Mouse (Mus musculus): ENCODE results near the gene Bank1. TPM values are rescaled to one million over a fixed set of nuclear protein-coding genes. Genes with fewer than 3 reads are reported as not detected.

Bank1 gene
- polyA plus RNA-seq (2012), result not detected in 2 replicates

DNA sequence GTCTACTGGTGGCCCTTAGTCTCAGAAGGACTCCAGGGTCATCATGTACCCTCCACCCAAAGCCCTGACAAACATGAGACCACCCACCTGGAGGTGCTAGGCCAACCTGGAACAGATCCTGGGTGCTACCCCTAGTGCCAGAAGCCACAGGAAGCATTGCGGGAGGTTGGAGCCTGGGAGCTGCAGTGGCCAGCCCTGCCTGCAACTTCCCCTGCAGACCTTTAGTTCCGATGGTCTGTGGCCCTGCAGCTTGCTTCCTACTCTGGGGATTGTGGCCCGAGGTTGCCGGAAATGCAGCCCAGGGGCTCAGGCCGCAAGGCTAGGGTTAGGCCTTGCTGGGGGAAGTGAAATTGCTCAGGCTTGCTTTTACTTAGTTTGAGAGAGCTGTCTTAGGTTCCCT is at the start of gene Bank1:
TSS of gene Bank1 (minus strand) at position 284 of the 400 bp plus-strand sequence.
- TF ChIP-seq GATA1 (IDR thresholded peaks at IDR 0.05; ENCODE audit: low read length), result no peak

DNA sequence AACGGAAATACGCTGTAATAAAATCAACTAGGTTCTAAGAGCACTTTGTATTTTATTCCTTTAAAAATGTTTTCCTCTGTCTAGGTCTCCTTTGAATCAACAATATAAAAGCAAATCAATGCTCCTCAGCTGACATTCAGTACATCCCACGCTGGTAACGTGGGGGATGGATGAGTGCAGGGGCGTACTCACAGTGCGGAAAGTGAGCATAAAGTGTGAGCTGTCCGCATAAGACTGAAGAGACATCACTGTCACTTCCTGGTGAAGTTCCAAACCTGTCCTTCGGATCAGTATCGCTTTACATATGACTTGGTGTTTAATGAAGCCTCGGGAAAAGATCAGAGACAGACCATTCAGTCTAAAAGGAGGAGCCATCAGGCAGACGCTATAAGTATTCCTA is 44.0 kb upstream of the Bank1 start:
- no peak for TF ChIP-seq GATA1 (IDR thresholded peaks at IDR 0.05; ENCODE audit: low read length)

DNA sequence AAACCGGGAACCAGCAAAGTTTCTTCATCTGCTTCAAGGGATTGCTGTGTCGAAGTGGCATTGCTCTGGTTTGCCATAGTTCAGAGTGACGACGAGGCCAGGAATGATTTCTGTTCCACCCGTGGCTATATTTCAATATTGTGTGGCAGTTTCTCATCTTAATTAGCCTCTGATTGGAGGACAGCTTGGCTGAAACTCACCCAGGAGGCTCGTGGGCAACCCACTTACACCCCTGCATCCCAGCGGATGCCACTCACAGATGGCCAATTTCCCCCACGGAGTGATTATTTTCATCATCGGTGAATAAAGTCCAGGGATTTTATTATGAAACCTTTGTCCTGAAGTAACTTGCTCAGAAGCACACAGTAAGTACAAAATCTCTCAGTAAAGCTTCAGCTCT is 43.6 kb upstream of the Bank1 start:
- no peak for TF ChIP-seq GATA1 (IDR thresholded peaks at IDR 0.05; ENCODE audit: low read length)

DNA sequence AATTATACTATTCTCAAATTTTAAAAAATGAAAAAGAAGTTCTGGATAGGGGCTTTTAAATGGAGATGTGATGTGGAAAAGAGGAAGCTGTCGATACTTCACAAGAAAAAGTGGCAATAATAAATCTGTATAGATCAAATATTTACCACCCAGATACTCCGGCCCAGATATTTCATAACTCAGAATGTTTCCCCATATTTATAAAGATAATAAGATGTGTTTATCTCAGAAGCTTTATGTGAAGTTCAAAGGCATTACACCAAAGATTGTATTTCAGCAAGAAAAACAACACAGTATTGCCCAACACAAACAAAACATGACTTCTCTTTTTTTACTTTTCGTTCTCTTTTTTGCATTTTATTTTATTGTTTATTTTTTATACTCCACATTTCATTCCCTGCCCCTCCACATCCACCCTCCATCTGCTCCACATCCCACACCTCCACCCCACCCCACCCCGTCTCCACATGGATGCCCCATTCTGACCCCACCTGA is 42.7 kb upstream of the Bank1 start:
- no peak for TF ChIP-seq GATA1 (IDR thresholded peaks at IDR 0.05; ENCODE audit: low read length)

DNA sequence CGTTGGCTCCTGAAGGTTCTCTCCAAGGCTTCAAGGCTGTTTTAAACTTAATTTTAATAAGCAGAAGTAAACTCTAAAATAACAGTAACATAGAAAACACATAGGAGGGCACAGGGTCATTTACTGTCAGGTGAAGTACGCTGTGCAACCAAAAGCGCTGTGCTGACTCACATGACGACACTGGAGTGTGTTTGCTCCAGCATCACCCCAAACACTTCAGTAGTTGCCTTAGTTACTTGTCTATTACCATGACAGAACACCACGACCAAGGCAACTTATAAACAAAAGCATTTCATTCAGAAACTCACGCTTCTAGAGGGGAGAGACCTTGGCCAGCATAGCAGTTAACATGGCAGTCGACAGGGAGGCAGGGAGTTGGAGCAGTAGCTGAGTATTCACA is 23.8 kb upstream of the Bank1 start:
- no peak for TF ChIP-seq GATA1 (IDR thresholded peaks at IDR 0.05; ENCODE audit: low read length)

DNA sequence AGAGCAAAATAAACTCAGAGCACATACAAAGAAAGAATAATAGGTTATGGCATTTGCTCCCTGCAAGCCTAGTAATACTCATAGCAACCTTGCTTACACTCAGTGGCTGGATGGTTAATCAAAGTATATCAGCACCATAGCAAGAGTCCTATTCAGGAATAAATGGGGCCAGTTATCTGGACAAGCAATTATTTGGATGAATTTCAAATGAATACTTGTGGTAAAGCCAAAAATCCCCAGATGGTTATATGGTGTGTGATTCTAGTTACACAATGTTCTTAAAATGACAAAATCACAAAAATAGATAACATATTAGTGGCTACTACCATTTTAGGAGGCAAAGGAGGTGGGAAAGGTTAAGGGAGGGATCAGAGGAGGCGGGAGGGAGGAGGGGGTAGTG is 22.7 kb upstream of the Bank1 start:
- TF ChIP-seq GATA1 (IDR thresholded peaks at IDR 0.05; ENCODE audit: low read length), result no peak

DNA sequence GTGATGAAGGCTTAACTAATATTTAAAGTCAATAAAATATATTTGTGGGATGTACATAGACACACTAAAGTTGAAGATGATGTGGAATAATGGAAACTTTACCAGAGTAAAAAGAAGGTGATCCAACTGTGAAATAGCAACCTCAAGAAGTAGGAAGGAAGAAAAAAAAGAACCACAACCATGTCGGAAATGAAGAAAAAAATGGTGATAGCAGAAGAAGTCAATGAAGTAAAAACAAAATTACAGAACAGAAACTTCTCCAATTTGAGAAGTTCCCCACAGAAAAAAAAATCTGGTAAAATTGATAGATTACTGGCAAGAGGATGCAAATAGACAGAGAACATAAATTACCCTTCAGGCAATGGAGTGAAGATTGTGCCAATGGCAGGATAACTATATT is 21.4 kb upstream of the Bank1 start:
- TF ChIP-seq GATA1 (IDR thresholded peaks at IDR 0.05; ENCODE audit: low read length), result no peak

DNA sequence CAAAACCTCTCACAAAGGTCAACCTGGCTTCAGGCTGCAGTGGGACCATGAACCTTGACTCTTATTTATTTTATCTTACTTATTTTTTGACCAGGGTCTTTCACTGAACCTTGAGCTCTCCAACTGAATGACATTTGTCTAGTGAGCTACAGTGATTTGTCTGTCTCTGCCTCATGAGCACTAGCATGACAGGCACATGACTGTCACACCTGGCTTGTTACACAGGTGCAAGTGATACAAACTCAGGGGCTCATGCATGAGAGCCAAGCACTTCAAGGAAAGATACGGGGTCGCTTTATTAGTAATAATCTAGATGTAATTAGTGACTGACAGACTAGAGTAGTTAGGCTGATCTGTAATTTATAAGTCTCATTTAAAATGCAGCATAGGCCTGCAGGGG is 16.0 kb upstream of the Bank1 start:
- TF ChIP-seq GATA1 (IDR thresholded peaks at IDR 0.05; ENCODE audit: low read length), result no peak

DNA sequence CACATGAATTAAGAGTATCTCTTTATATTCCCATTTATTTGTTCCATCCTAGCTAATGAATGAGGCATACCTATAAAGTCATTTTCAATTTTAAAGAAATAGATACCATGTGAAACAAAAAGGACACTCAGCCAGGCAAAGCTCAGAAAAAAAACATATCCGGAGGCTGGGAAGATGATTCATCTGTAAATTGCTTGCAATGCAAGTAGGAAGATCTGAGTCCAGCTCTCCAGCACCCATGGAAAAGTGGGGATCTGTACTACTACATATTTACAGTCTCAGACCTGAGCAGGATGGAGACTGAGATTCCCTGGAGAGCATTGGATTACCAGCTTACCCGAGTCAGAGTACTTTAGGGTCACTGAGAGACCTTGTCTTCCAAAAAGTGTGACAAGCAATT is 14.0 kb upstream of the Bank1 start:
- TF ChIP-seq GATA1 (IDR thresholded peaks at IDR 0.05; ENCODE audit: low read length), result no peak

DNA sequence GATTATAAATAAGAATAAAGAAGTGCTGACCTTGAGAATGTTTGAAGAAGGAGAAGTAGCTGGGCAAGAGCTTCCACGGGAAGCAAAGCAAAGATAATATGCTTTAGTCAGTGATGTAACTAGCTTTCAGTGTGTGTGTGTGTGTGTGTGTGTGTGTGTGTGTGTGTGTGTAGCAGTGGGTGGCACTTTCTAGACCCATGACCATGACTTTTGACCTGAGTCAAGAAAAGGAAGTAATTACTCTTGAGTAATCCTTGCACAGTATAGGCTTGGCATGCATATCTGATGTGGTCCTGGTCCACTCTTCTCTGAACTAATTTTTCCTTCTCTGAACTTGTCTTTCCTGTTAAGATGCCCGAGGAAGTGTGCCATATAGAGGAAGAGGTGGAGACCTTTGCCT is 5.3 kb upstream of the Bank1 start:
- TF ChIP-seq GATA1 (IDR thresholded peaks at IDR 0.05; ENCODE audit: low read length), result no peak

DNA sequence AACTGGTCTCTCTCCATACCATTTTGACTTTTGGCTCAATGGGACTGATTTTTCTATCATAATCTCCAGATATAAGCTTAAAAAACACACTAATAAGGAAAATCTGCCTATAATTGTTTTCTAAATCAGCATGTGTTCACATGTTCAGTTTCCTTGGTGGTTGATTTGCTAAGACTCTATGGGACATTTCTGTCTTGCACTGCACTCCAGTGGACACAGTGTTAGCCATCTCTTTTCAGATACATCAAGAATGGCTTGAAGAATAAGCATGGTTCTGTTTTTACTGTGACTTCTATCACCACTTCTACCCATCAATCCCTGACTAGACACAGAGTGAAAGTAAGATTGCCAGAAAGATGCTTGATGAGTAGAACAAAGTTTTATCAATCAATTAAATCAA is 4.2 kb upstream of the Bank1 start:
- TF ChIP-seq GATA1 (IDR thresholded peaks at IDR 0.05; ENCODE audit: low read length), result no peak

DNA sequence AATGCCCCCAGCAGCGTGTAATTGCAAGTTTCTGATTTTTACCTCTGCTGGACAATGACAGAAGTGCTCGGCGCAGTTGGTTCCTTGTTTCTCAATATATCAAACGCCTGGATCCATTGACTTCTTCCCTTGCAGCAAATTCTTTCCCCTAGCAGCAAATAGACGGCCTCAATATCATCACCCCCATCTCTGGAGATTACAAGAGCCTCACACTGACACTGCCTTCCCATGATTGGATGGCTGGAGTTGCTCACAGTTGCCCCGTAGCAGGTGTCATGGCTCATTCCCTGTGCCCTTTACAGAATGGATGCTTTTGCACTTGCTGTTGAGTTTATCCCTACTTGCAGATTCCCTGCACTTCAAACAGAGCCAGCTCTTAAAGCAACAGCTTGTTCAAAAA is 3.3 kb upstream of the Bank1 start:
- TF ChIP-seq GATA1 (IDR thresholded peaks at IDR 0.05; ENCODE audit: low read length), result no peak

DNA sequence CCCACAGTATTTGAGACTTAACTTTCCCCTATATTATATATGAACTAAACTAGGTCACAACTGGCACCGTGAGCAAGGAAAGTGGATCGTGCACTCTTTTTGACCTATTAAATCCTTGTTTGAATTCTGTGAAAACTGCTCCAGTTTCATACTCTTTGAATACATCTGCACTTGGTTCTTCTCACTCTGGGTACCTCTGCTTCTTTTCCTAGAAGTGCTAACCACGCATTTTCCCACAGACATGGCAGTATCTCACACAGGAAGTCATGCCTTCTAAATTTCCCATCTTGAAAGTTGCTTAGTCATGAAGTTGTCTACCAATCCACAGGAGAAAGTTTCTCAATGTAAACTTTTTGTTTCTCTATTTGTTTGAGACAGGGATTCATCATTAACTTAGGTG is 3.9 kb downstream of the Bank1 start:
- no peak for TF ChIP-seq GATA1 (IDR thresholded peaks at IDR 0.05; ENCODE audit: low read length)

DNA sequence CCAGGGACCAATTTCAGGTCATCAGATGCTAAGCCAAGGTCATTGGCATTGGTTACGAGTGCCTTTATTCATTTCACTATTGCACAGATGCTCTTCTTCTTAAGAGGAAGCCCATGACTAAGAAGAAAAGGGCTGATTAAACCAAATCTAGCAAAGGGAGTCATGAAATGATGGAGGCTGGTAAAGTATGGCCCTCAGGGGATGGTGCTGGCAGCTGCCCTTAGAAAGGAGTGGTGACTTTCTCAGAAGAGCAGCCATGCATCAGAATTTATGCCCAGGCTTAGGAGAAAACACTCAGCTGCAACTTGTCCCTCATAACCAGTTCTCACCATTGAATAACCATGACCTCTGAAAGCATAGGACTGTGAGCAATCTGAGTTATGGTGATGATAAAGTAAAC is 17.4 kb downstream of the Bank1 start:
- TF ChIP-seq GATA1 (IDR thresholded peaks at IDR 0.05; ENCODE audit: low read length), result no peak

DNA sequence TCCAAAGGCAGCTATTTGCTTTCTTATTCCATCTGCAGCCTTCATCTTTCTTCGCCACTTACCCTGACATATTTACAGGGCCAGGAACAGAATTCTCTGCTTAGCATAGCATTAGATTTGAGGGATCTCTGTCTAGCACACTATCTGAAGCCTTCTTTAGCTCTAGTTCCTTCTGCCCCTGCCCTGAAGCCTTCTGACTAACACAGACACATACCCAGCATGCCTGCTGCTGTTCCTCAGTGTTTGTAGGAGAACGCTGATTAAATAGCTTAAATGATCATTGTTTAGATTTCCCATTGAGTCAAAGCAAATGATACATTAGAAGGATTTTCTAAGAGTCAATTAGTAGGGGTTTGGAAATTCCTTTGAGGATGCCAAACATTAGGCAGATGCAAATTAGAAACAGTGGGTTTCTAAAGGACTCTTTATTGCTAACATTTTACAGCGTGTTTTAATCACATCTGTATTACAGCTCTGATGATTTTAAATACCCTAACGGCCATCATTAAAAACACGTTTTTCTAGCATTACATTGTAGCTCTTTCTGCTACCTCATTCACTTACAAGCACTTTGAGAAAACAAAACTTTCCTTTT is 19.2 kb downstream of the Bank1 start:
- no peak for TF ChIP-seq GATA1 (IDR thresholded peaks at IDR 0.05; ENCODE audit: low read length)

DNA sequence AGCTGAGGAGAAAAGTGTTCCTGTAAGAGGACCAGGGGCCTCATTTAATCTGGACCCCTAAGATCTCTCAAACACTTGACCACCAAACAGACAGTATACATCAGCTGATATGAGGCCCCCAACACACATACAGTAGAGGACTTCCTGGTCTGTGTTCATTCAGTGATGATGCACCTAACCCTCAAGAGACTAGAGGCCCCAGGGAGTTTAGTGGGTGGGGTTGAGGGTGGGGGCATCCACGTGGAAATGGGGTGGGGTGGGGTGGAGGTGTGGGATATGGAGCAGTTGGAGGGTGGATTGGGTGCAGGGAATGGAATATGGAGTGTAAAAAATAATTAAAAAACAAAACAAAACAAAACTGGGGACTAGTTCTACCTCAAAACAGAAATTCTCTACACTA is 23.3 kb downstream of the Bank1 start:
- no peak for TF ChIP-seq GATA1 (IDR thresholded peaks at IDR 0.05; ENCODE audit: low read length)

DNA sequence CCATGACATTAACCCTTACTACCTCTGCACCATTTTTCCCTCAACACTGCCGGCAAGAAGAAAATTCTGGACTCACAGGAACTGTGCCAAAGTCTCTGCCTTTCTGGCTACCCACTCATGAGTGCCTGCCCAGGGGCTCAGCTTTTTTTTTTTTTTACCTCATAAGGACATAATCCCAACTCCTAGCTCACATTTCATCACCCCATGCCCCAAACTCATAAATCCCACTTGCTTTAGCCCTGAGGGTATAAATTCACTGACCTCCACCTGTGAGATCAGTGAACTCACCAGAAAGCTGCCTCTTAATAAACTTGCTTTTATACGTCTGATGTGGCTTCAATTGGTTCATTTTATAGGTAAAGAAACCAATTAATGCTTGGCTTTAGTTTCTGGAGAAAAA is 28.5 kb downstream of the Bank1 start:
- TF ChIP-seq GATA1 (IDR thresholded peaks at IDR 0.05; ENCODE audit: low read length), result no peak

DNA sequence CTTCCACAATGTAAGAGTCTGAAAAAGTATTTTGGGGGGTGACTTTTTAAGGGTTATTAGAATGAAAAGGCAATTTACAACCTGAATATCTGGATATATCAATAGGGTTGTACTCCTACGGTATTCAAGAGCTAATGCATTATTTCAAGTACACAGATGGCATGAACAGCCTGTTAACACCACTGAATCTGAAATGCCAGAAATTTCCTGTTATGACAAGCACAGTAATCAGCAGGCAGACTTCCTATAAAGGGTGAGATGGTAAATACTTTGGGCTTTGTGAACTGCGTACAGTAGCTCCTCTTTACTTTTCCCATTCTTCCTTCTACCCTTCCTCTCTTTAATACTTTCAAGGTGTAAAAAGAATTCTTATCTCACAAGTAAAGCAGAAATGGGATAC is 30.6 kb downstream of the Bank1 start:
- TF ChIP-seq GATA1 (IDR thresholded peaks at IDR 0.05; ENCODE audit: low read length), result no peak

Data from G1E-ER4 (cell line).